12 mouse cellular contexts compared by ENCODE assay signal in the genomic region with DNA sequence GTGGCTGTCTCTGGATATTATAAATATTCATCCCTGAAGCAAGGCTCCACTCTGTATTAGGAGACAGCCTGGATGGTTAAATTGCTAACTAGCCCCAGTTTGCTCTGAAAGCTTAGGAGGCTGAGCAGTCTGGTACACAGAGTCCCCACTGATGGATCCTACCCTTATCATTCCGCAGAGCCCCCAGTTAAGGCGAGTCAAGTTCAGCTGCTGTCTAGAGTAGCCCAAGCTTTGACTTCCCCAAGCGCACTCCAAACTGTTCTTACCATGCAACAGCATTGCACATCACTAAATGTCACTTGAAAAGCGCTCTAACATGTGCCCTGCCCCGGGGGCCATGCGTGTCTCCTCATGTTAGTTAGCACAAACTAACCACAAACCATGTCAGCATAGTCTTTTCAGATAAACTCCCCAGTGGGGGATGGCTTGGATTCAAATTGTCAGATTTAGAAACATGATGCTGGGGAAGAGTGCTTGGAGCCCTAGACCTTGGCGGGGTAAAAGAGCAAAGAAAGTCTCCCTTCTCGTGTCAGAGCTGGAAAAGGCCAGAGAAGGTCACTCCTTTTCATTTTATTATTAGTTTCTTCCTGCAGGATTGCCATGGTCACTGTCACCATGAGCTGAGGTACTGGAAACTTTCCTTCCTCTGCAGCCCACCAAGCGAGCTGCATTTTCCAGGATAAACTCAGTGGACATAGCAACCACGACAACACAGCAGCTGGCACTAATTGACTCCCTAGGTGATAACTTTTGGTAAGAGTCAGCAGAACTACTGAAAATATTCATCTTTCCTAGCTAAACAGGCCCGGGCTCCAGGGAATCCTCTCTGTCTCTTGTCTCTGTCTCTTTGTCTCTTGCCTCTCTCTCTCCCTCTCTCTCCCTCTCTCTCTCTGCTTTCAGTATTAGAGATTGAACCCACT. TPM values are rescaled to one million over a fixed set of nuclear protein-coding genes. Genes with fewer than 3 reads are reported as not detected.
DNase-seq lines count a peak whose midpoint lies in the region; ATAC-seq lines count a peak whose summit lies in the region.
"Had no signal": no experiment of that assay in that cellular context is flagged by ENCODE, and none has a peak within 500 bp of the region (broad histone marks: within the 10 kb centered on the region; RNA-seq: fewer than 3 reads in every experiment).

No protein-coding gene starts in this region.

- peaks cover 54% of the 10 kb centered on the region for H3K27me3 ChIP-seq in heart, embryonic 10.5 days (ENCODE audit: insufficient read depth, poor library complexity, severe bottlenecking)
- peaks cover 69% of the 10 kb centered on the region for H3K27me3 ChIP-seq in embryonic facial prominence, embryonic 13.5 days
- peaks cover 33% of the 10 kb centered on the region for H3K27me3 ChIP-seq in intestine, embryonic 14.5 days (replicated peaks; ENCODE audit: control insufficient read depth, insufficient read depth, low read length)
- peaks cover 40% of the 10 kb centered on the region for H3K27me3 ChIP-seq in neural tube, embryonic 12.5 days (replicated peaks)

- peaks cover 46% of the 10 kb centered on the region for H3K4me1 ChIP-seq in heart, embryonic 10.5 days
- peaks cover 43% of the 10 kb centered on the region for H3K4me1 ChIP-seq in embryonic facial prominence, embryonic 13.5 days
- peaks cover 36% of the 10 kb centered on the region for H3K4me1 ChIP-seq in intestine, embryonic 14.5 days (replicated peaks; ENCODE audit: control insufficient read depth, insufficient read depth, low read length)
- H3K4me1 ChIP-seq in neural tube, embryonic 12.5 days = peaks cover 43% of the 10 kb centered on the region

- H3K27ac ChIP-seq in heart, embryonic 10.5 days = no peak overlapping the region
- H3K27ac ChIP-seq in embryonic facial prominence, embryonic 13.5 days = no peak overlapping the region
- H3K27ac ChIP-seq in intestine, embryonic 14.5 days (ENCODE audit: low read depth) = no peak overlapping the region
- no peak overlapping the region for H3K27ac ChIP-seq in neural tube, embryonic 12.5 days

- H3K9ac ChIP-seq in embryonic facial prominence, embryonic 13.5 days = no peak overlapping the region
- no peak overlapping the region for H3K9ac ChIP-seq in intestine, embryonic 14.5 days (ENCODE audit: low read length)
- H3K9ac ChIP-seq in neural tube, embryonic 12.5 days = no peak overlapping the region

- ATAC-seq in embryonic facial prominence, embryonic 13.5 days (ENCODE audit: insufficient number of reproducible peaks, insufficient read depth, low FRiP score, low TSS enrichment, low read depth) = no peak
- ATAC-seq in intestine, embryonic 14.5 days (replicated peaks; ENCODE audit: low FRiP score, low TSS enrichment, low read depth) = no peak
- ATAC-seq in neural tube, embryonic 12.5 days (ENCODE audit: low FRiP score, low read depth) = no peak
- ATAC-seq: CD4-positive, CD25-positive, alpha-beta regulatory T cell, adult 4 months had no signal

- no peak for DNase-seq in heart, embryonic 10.5 days (ENCODE audit: low spot score)
- DNase-seq in heart, postnatal 36 days = no peak
- no peak for DNase-seq in intestine, embryonic 14.5 days (ENCODE audit: low spot score)
- no peak for DNase-seq in thymus, postnatal 36 days
- no peak for DNase-seq in gastrocnemius, postnatal 25 days
- no peak for DNase-seq in thymus, postnatal 14 days
- DNase-seq: cerebellum, adult 11-12 months; gastrocnemius, postnatal 14 days had no signal

- peak overlapping the region; percentile 49 for H3K4me2 ChIP-seq in embryonic facial prominence, embryonic 13.5 days
- peak overlapping the region; percentile 51 for H3K4me2 ChIP-seq in intestine, embryonic 14.5 days (ENCODE audit: low read length)
- H3K4me2 ChIP-seq in neural tube, embryonic 12.5 days (replicated peaks) = peak overlapping the region; percentile 54

- 26% methylated on average over 11 of the region's 11 CpGs for WGBS in heart, embryonic 10.5 days
- 13% methylated on average over 11 of the region's 11 CpGs for WGBS in embryonic facial prominence, embryonic 13.5 days
- WGBS in intestine, embryonic 14.5 days = 25% methylated on average over 11 of the region's 11 CpGs
- WGBS in neural tube, embryonic 12.5 days = 26% methylated on average over 11 of the region's 11 CpGs

- no peaks in the 10 kb centered on the region for H3K36me3 ChIP-seq in heart, embryonic 10.5 days
- no peaks in the 10 kb centered on the region for H3K36me3 ChIP-seq in embryonic facial prominence, embryonic 13.5 days
- no peaks in the 10 kb centered on the region for H3K36me3 ChIP-seq in intestine, embryonic 14.5 days (ENCODE audit: control insufficient read depth, insufficient read depth, low read length)
- H3K36me3 ChIP-seq in neural tube, embryonic 12.5 days = no peaks in the 10 kb centered on the region

- intact Hi-C loops in heart, postnatal 36 days (cut with DNase I) = loop anchor here (2.0 kb wide), 2 partner anchors 27 to 29 kb away; no protein-coding TSS in a partner anchor

- H3K4me3 ChIP-seq in heart, embryonic 10.5 days = peak overlapping the region; percentile 81; the same call in 1 of the 2 replicates
- H3K4me3 ChIP-seq in embryonic facial prominence, embryonic 13.5 days = peak overlapping the region; percentile 27
- peak overlapping the region; percentile 27; the same call in 1 of the 2 replicates for H3K4me3 ChIP-seq in intestine, embryonic 14.5 days (ENCODE audit: low read depth, low read length)
- H3K4me3 ChIP-seq in neural tube, embryonic 12.5 days = no peak overlapping the region

- no peaks in the 10 kb centered on the region for H3K9me3 ChIP-seq in heart, embryonic 10.5 days
- H3K9me3 ChIP-seq in embryonic facial prominence, embryonic 13.5 days = no peaks in the 10 kb centered on the region
- H3K9me3 ChIP-seq in intestine, embryonic 14.5 days (ENCODE audit: control insufficient read depth, low read length) = no peaks in the 10 kb centered on the region
- no peaks in the 10 kb centered on the region for H3K9me3 ChIP-seq in neural tube, embryonic 12.5 days

RNA-seq across cellular contexts. Expression of a gene that starts 1.9 kb away (rescaled TPM):
- 18.0 and 24.4 TPM in 2 replicates for polyA plus RNA-seq in heart, embryonic 10.5 days (2016; fragmentation: Nextera tagmentation; extraction: Ambion mirVana)
- total RNA-seq in heart, postnatal 36 days (2021) = 100 to 1,000 TPM; 222 to 295 TPM
- polyA plus RNA-seq in embryonic facial prominence, embryonic 13.5 days (2015; fragmentation: Nextera tagmentation; extraction: Ambion mirVana) = 20.6 and 25.2 TPM in 2 replicates
- 21.9 and 29.2 TPM in 2 replicates for polyA plus RNA-seq in intestine, embryonic 14.5 days (2014; fragmentation: Nextera tagmentation; extraction: Ambion mirVana)
- 5.9 and 6.2 TPM in 2 replicates for polyA plus RNA-seq in neural tube, embryonic 12.5 days (2016; fragmentation: Nextera tagmentation; extraction: Ambion mirVana)
- 10 to 100 TPM; 15.0 to 48.8 TPM for total RNA-seq in gastrocnemius, postnatal 25 days (2021)
- polyA plus RNA-seq: CD4-positive, CD25-positive, alpha-beta regulatory T cell, adult 4 months had no signal

RNA-seq across cellular contexts. Expression of a gene that starts 19.6 kb away (rescaled TPM):
- polyA plus RNA-seq in heart, embryonic 10.5 days (2016; fragmentation: Nextera tagmentation; extraction: Ambion mirVana) = 0.14 and 0.28 TPM in 2 replicates
- total RNA-seq in heart, postnatal 36 days (2021) = under 1 TPM in 1 of 2 experiments, not detected in 1; 0.08 TPM
- 0.10 and 0.28 TPM in 2 replicates for polyA plus RNA-seq in embryonic facial prominence, embryonic 13.5 days (2015; fragmentation: Nextera tagmentation; extraction: Ambion mirVana)
- polyA plus RNA-seq in intestine, embryonic 14.5 days (2014; fragmentation: Nextera tagmentation; extraction: Ambion mirVana) = 0.55 and 1.7 TPM in 2 replicates
- 0.20 and 0.24 TPM in 2 replicates for polyA plus RNA-seq in neural tube, embryonic 12.5 days (2016; fragmentation: Nextera tagmentation; extraction: Ambion mirVana)
- not detected for total RNA-seq in gastrocnemius, postnatal 25 days (2021)
- total RNA-seq: gastrocnemius, postnatal 14 days; left cerebral cortex, postnatal 14 days had no signal

RNA-seq across cellular contexts. Expression of a gene that starts 28.1 kb away (rescaled TPM):
- polyA plus RNA-seq in heart, embryonic 10.5 days (2016; fragmentation: Nextera tagmentation; extraction: Ambion mirVana) = 41.8 and 53.7 TPM in 2 replicates
- total RNA-seq in heart, postnatal 36 days (2021) = 10 to 100 TPM; 81.8 to 82.7 TPM
- polyA plus RNA-seq in embryonic facial prominence, embryonic 13.5 days (2015; fragmentation: Nextera tagmentation; extraction: Ambion mirVana) = 30.2 and 30.9 TPM in 2 replicates
- polyA plus RNA-seq in intestine, embryonic 14.5 days (2014; fragmentation: Nextera tagmentation; extraction: Ambion mirVana) = 27.2 and 31.5 TPM in 2 replicates
- polyA plus RNA-seq in neural tube, embryonic 12.5 days (2016; fragmentation: Nextera tagmentation; extraction: Ambion mirVana) = 30.1 and 30.8 TPM in 2 replicates
- 10 to 100 TPM; 52.0 to 52.5 TPM for total RNA-seq in gastrocnemius, postnatal 25 days (2021)

RNA-seq across cellular contexts. Expression of a gene that starts 30.7 kb away (rescaled TPM):
- polyA plus RNA-seq in heart, embryonic 10.5 days (2016; fragmentation: Nextera tagmentation; extraction: Ambion mirVana) = 16.2 and 315 TPM in 2 replicates
- 1 to 10 TPM in 1 of 2 experiments, under 1 TPM in 1; 0.75 to 2.0 TPM for total RNA-seq in heart, postnatal 36 days (2021)
- polyA plus RNA-seq in embryonic facial prominence, embryonic 13.5 days (2015; fragmentation: Nextera tagmentation; extraction: Ambion mirVana) = 0.80 and 56.2 TPM in 2 replicates
- 2.5 and 5.2 TPM in 2 replicates for polyA plus RNA-seq in intestine, embryonic 14.5 days (2014; fragmentation: Nextera tagmentation; extraction: Ambion mirVana)
- polyA plus RNA-seq in neural tube, embryonic 12.5 days (2016; fragmentation: Nextera tagmentation; extraction: Ambion mirVana) = 5.4 and 7.6 TPM in 2 replicates
- total RNA-seq in gastrocnemius, postnatal 25 days (2021) = not detected
- total RNA-seq: gastrocnemius, postnatal 14 days had no signal

RNA-seq across cellular contexts. Expression of a gene that starts 40.0 kb away (rescaled TPM):
- polyA plus RNA-seq in heart, embryonic 10.5 days (2016; fragmentation: Nextera tagmentation; extraction: Ambion mirVana) = 4.9 and 12.1 TPM in 2 replicates
- 10 to 100 TPM; 13.3 to 16.3 TPM for total RNA-seq in heart, postnatal 36 days (2021)
- polyA plus RNA-seq in embryonic facial prominence, embryonic 13.5 days (2015; fragmentation: Nextera tagmentation; extraction: Ambion mirVana) = 40.7 and 41.9 TPM in 2 replicates
- polyA plus RNA-seq in intestine, embryonic 14.5 days (2014; fragmentation: Nextera tagmentation; extraction: Ambion mirVana) = 47.0 and 55.3 TPM in 2 replicates
- 21.9 and 24.3 TPM in 2 replicates for polyA plus RNA-seq in neural tube, embryonic 12.5 days (2016; fragmentation: Nextera tagmentation; extraction: Ambion mirVana)
- 1 to 10 TPM; 3.2 to 3.9 TPM for total RNA-seq in gastrocnemius, postnatal 25 days (2021)
